Mouse (Mus musculus) lung, postnatal 0 days (tissue): ENCODE results near the gene Krt222. TPM values are rescaled to one million over a fixed set of nuclear protein-coding genes. Genes with fewer than 3 reads are reported as not detected.

Source experiments
- ATAC-seq: fragments of 200-750 bp; cut with Nextera tagmentation; 2 replicates; pipeline ENCODE4 v1.8.0; 2017; ENCODE audit warnings: moderate library complexity
- DNase-seq: peaks from one replicate; pipeline ENCODE4 v3.0.0-alpha.2; 2016; ENCODE audit warnings: low spot score
- H3K27ac ChIP-seq: fragments of 300-500 bp; sonication (generic); 2 replicates; pipeline ENCODE4 v1.5.1; 2014; ENCODE audit warnings: antibody characterized with exemption, mild to moderate bottlenecking, low read length, mixed read lengths
- H3K27me3 ChIP-seq: fragments of 300-500 bp; sonication (generic); replicated peaks from 2 replicates; pipeline ENCODE4 v1.6.1; 2014; ENCODE audit warnings: low read length, mixed read lengths; ENCODE audit not compliant: insufficient read depth
- H3K36me3 ChIP-seq: fragments of 300-500 bp; sonication (generic); 2 replicates; pipeline ENCODE4 v1.6.1; 2014; ENCODE audit warnings: low read length, mixed read lengths; ENCODE audit not compliant: insufficient read depth
- H3K4me1 ChIP-seq: fragments of 300-500 bp; sonication (generic); 2 replicates; pipeline ENCODE4 v1.6.1; 2014; ENCODE audit warnings: antibody characterized with exemption, low read depth, low read length, mixed read lengths; ENCODE audit not compliant: insufficient read depth
- H3K4me2 ChIP-seq: fragments of 300-500 bp; sonication (generic); replicated peaks from 2 replicates; pipeline ENCODE4 v1.6.1; 2014; ENCODE audit warnings: low read depth, mild to moderate bottlenecking, low read length, moderate library complexity, mixed read lengths
- H3K4me3 ChIP-seq: fragments of 300-500 bp; sonication (generic); 2 replicates; pipeline ENCODE4 v1.5.1; 2014; ENCODE audit warnings: low read depth, low read length
- H3K9ac ChIP-seq: fragments of 300-500 bp; sonication (generic); replicated peaks from 2 replicates; pipeline ENCODE4 v1.6.1; 2014; ENCODE audit warnings: low read depth, mild to moderate bottlenecking
- H3K9me3 ChIP-seq: fragments of 300-500 bp; sonication (generic); 2 replicates; pipeline ENCODE4 v1.6.1; 2016; ENCODE audit warnings: low read length, mixed read lengths
- CTCF ChIP-seq: IDR thresholded peaks from 2 replicates; pipeline ENCODE4 v1.5.1; 2016; ENCODE audit warnings: antibody characterized with exemption, mild to moderate bottlenecking
- EP300 ChIP-seq: IDR thresholded peaks from 2 replicates; pipeline ENCODE4 v1.6.1; 2016; ENCODE audit warnings: antibody characterized with exemption, mild to moderate bottlenecking, control low read depth
- WGBS: fragments of 180-500 bp; shearing (Covaris S2); extraction: QIAGEN DNeasy Blood & Tissue Kit; methylation state at CpG from one replicate; pipeline ENCODE4 v1.1.7; 2014; 5-methylcytosine and 5-hydroxymethylcytosine counted together
- polyA plus RNA-seq: library from polyadenylated mRNA; unstranded; fragments of >200 nt; fragmentation: Nextera tagmentation; extraction: Ambion mirVana; gene quantifications from 2 replicates; pipeline ENCODE4 v1.2.1, GENCODE M21; 2015

The Krt222 gene
- polyA plus RNA-seq, result 0.40 and 0.44 TPM in 2 replicates

DNA sequence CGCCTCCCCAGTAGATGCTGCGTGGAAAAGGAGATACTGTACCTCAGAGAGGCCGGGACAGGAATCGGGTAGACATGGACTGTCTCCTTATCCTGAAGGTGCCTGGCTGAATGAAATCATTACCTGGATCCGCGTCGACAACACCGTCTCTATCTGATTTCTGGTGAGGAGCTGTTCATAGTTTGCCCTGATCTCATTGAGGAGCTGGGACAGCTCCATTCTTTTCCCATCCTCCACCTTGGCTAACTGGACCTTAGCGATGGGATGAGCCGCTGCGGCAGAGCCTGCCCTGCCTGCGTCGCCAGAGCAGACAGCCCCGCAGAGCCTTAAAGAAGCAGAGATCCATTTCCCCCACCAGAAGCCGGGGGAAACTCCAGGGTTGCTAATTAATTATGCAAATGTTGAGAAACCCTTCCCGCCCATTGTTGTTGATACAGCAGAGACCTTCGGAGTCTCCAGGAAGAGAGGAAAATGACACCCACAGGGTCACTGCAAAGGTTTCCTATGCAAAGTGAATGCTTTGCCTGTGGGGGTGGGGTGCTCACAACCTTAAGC lies at the start of gene Krt222:
Gene Krt222, minus strand, starts transcription at position 266 of the 555 bp plus-strand sequence.
- no peak within 1 kb of the TSS for H3K27ac ChIP-seq

DNA sequence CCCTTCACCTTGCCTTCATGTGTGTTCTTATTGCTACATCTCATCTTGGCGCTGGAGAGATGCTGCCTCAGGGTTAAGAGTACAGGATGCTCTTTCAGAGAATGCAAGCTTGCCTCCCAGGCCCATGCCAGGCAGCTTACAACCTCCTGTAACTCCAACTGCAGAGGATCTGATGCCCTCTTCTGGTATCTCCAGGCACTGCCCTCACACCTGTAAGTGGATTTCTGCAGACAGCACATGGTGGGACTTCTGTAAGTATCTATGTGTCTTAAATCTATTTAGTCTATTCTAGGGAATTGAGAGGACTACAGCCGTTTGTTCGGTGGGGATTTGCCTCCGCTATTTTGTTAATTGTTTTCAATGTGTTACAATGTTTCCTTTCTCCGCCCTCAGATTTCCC lies 49.0 kb upstream of the Krt222 start:
- Histone ChIP-seq H3K27me3 (no peaks in the 10 kb centered on the region), H3K4me2 (no peak overlapping the region), H3K27ac (no peak overlapping the region), H3K36me3 (no peaks in the 10 kb centered on the region), H3K4me3 (no peak overlapping the region), H3K9ac (no peak overlapping the region), H3K9me3 (no peaks in the 10 kb centered on the region), H3K4me1 (no peaks in the 10 kb centered on the region)
- no peak for TF ChIP-seq EP300
- peak; percentile 72 for TF ChIP-seq CTCF
- DNase-seq (peak; percentile 45), ATAC-seq (no peak)
- WGBS, result 49% methylated on average over 5 of the region's 5 CpGs

More for the DNA sequence above, at the start of gene Krt222:
- Histone ChIP-seq H3K4me1 (no peaks in the 10 kb centered on the region), H3K4me2 (peak within 1 kb of the TSS; percentile 39), H3K9me3 (no peaks in the 10 kb centered on the region), H3K9ac (no peak within 1 kb of the TSS), H3K4me3 (0 out of 2 replicates have a peak within 1 kb of the TSS, but pooled peaks have one; percentile 14), H3K36me3 (no peaks in the 10 kb centered on the region), H3K27me3 (no peaks in the 10 kb centered on the region)
- TF ChIP-seq EP300 (no peak), CTCF (no peak)
- no peak for DNase-seq
- no peak for ATAC-seq
- WGBS, result 5% methylated on average over 17 of the region's 17 CpGs

GRCm38 (mm10) chr11:99284833-99285312 lies 41.0 kb upstream of the Krt222 start, which contains the start of gene Krt24:
Krt24 (minus strand) TSS chr11:99285262.
- DNase-seq (no peak), ATAC-seq (no peak)
- Histone ChIP-seq H3K27ac (no peak within 1 kb of the TSS), H3K27me3 (no peaks in the 10 kb centered on the region), H3K36me3 (no peaks in the 10 kb centered on the region), H3K4me1 (no peaks in the 10 kb centered on the region), H3K4me2 (no peak within 1 kb of the TSS), H3K9me3 (no peaks in the 10 kb centered on the region), H3K9ac (no peak within 1 kb of the TSS), H3K4me3 (no peak within 1 kb of the TSS)
- 50% methylated on average over 11 of the region's 11 CpGs for WGBS
- TF ChIP-seq CTCF (no peak), EP300 (no peak)

DNA sequence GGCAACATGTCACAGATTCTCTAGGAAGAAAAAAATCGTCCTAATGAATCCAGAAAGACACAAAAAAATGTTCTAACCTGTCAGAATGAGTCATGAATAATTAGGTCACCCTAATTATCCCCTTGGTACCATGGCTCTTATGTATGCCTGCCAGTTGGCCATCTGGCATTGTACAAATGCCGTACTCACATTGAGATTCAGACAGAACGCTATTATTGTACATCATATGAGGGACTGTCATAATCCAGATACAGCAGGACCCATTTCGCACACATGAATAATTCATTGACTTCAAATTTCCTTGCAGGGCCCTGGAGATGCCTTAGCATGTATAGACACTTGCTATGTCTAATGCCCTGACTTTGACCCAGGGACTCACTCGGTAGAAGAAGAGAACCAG lies 40.1 kb upstream of the Krt222 start:
- Histone ChIP-seq H3K4me2 (no peak overlapping the region), H3K27ac (no peak overlapping the region), H3K4me3 (no peak overlapping the region), H3K9ac (no peak overlapping the region), H3K27me3 (no peaks in the 10 kb centered on the region), H3K9me3 (no peaks in the 10 kb centered on the region), H3K4me1 (no peaks in the 10 kb centered on the region), H3K36me3 (no peaks in the 10 kb centered on the region)
- DNase-seq (no peak), ATAC-seq (no peak)
- WGBS, result 78% methylated on average over 5 of the region's 5 CpGs
- TF ChIP-seq CTCF, result no peak
- TF ChIP-seq EP300, result no peak

GRCm38 (mm10) chr11:99283334-99283733 lies 39.4 kb upstream of the Krt222 start:
- no peak for TF ChIP-seq EP300
- TF ChIP-seq CTCF, result no peak
- ATAC-seq (no peak), DNase-seq (no peak)
- WGBS, result 35% methylated on average over 4 of the region's 4 CpGs
- Histone ChIP-seq H3K9me3 (no peaks in the 10 kb centered on the region), H3K36me3 (no peaks in the 10 kb centered on the region), H3K27me3 (no peaks in the 10 kb centered on the region), H3K4me3 (no peak overlapping the region), H3K4me1 (no peaks in the 10 kb centered on the region), H3K27ac (no peak overlapping the region), H3K9ac (no peak overlapping the region), H3K4me2 (no peak overlapping the region)

GRCm38 (mm10) chr11:99281116-99281515 lies 37.2 kb upstream of the Krt222 start:
- no peak overlapping the region for H3K4me2 ChIP-seq
- no peak overlapping the region for H3K9ac ChIP-seq
- no peak overlapping the region for H3K27ac ChIP-seq
- 69% methylated on average over 9 of the region's 9 CpGs for WGBS
- H3K36me3 ChIP-seq, result no peaks in the 10 kb centered on the region
- H3K27me3 ChIP-seq, result no peaks in the 10 kb centered on the region
- no peaks in the 10 kb centered on the region for H3K4me1 ChIP-seq
- DNase-seq (no peak), ATAC-seq (no peak)
- no peak overlapping the region for H3K4me3 ChIP-seq
- no peak for TF ChIP-seq CTCF
- no peak for TF ChIP-seq EP300
- no peaks in the 10 kb centered on the region for H3K9me3 ChIP-seq
